Comparison of ENCODE assay signal across 13 mouse cellular contexts in genomic region chr11:60866021-60866420, GRCm38 (mm10).
"Had no signal": no experiment of that assay in that cellular context is flagged by ENCODE, and none has a peak within 500 bp of the region (broad histone marks: within the 10 kb centered on the region; RNA-seq: fewer than 3 reads in every experiment).

No protein-coding gene starts in this region.

- H3K4me3 ChIP-seq: layer of hippocampus, adult 2 months; limb, embryonic 13.5 days; midbrain, embryonic 10.5 days; myocyte; neural tube, embryonic 15.5 days had no signal

- H3K27ac ChIP-seq: layer of hippocampus, adult 2 months; limb, embryonic 13.5 days; midbrain, embryonic 10.5 days; neural tube, embryonic 15.5 days; stomach, postnatal 0 days had no signal

- H3K4me2 ChIP-seq: limb, embryonic 13.5 days; liver, embryonic 11.5 days; lung, embryonic 14.5 days; neural tube, embryonic 15.5 days had no signal

- H3K4me1 ChIP-seq: midbrain, embryonic 10.5 days had no signal

- H3K27me3 ChIP-seq: limb, embryonic 13.5 days; neural tube, embryonic 15.5 days had no signal

- H3K9me3 ChIP-seq: limb, embryonic 13.5 days; midbrain, embryonic 10.5 days; neural tube, embryonic 15.5 days had no signal

- H3K9ac ChIP-seq: limb, embryonic 13.5 days; lung, embryonic 14.5 days; neural tube, embryonic 15.5 days had no signal

- DNase-seq: lung, embryonic 14.5 days; lung, postnatal 10 days; lung, postnatal 4 days; midbrain, embryonic 14.5 days; right cerebral cortex, adult 18-20 months; thymus, postnatal 4 days had no signal
